Mouse (Mus musculus) kidney, adult 2 months (tissue): Measurements from ENCODE around the gene St8sia1. TPM values are rescaled to one million over a fixed set of nuclear protein-coding genes. Genes with fewer than 3 reads are reported as not detected.
"Not testable (repeated sequence)": the region's sequence is repeated elsewhere in the genome, so short reads cannot be mapped to it uniquely, and the experiment has no call there.

ENCODE experiments used
- DNase-seq: peaks from one replicate; pipeline ENCODE4 v3.0.0; 2021
- H3K27ac ChIP-seq: fragments of 200-500 bp; 2 replicates; pipeline ENCODE4 v1.5.1; 2012; ENCODE audit warnings: low read depth, low read length, control low read depth, inconsistent platforms; ENCODE audit not compliant: insufficient read depth
- H3K27me3 ChIP-seq: fragments of 200-500 bp; replicated peaks from 2 replicates; pipeline ENCODE4 v1.6.1; 2012; ENCODE audit warnings: mild to moderate bottlenecking, moderate library complexity, low read length, inconsistent platforms; ENCODE audit not compliant: control insufficient read depth, insufficient read depth
- H3K36me3 ChIP-seq: fragments of 200-500 bp; 2 replicates; pipeline ENCODE4 v1.6.1; 2012; ENCODE audit warnings: mild to moderate bottlenecking, moderate library complexity, low read length, inconsistent platforms; ENCODE audit not compliant: control insufficient read depth, insufficient read depth
- H3K4me1 ChIP-seq: fragments of 200-500 bp; 2 replicates; pipeline ENCODE4 v1.6.1; 2011; ENCODE audit warnings: low read length; ENCODE audit not compliant: control insufficient read depth, insufficient read depth
- H3K4me3 ChIP-seq: fragments of 200-500 bp; 2 replicates; pipeline ENCODE4 v1.5.1; 2011; ENCODE audit warnings: mild to moderate bottlenecking, low read depth, low read length, control low read depth; ENCODE audit not compliant: insufficient read depth
- CTCF ChIP-seq: fragments of 200-500 bp; conservative IDR thresholded peaks from 2 replicates; pipeline ENCODE4 v1.5.1; 2011; ENCODE audit warnings: low read depth, mild to moderate bottlenecking, control low read depth, low read length, moderate library complexity, mixed read lengths; ENCODE audit not compliant: insufficient read depth, insufficient read length
- POLR2A ChIP-seq: fragments of 200-500 bp; IDR thresholded peaks from one replicate; pipeline ENCODE4 v1.6.1; 2011; ENCODE audit warnings: low read depth, low read length, control low read depth
- WGBS: fragments of 180-500 bp; shearing (Covaris S2); methylation state at CpG from one replicate; pipeline ENCODE4 v1.1.7; 2018; 5-methylcytosine and 5-hydroxymethylcytosine counted together
- polyA plus RNA-seq: library from polyadenylated mRNA; depleted of rRNA; stranded (reverse); fragments of >200 nt; gene quantifications from 2 replicates; pipeline ENCODE4 v1.2.3, GENCODE M21; 2012

The St8sia1 gene
- polyA plus RNA-seq, 1 experiment = 14.3 TPM

DNA sequence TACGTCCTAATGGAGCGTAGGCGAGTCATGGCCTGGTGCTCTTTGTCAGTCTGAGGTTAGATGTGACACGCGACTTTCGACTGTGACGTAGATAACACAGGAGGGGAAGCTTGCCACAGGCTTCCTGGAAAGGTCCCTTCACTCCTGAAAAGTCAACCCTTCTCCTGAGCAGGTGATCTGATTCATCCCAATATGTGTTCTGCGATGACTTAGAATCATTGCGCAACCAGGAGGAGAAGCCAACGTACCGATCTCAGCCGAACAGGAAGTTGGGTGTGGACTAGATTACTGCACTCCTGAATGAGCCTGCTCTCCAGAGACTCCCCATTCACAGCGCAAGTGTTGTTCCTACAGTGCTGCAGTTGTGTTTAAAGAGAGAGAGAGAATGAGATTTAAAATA, 25.2 kb upstream of the St8sia1 start:
- Histone ChIP-seq H3K4me3 (no peak overlapping the region), H3K27me3 (no peaks in the 10 kb centered on the region), H3K27ac (no peak overlapping the region), H3K36me3 (no peaks in the 10 kb centered on the region), H3K4me1 (no peaks in the 10 kb centered on the region)
- 82% methylated on average over 13 of the region's 13 CpGs for WGBS
- TF ChIP-seq CTCF = no peak
- TF ChIP-seq POLR2A = no peak
- no peak for DNase-seq

DNA sequence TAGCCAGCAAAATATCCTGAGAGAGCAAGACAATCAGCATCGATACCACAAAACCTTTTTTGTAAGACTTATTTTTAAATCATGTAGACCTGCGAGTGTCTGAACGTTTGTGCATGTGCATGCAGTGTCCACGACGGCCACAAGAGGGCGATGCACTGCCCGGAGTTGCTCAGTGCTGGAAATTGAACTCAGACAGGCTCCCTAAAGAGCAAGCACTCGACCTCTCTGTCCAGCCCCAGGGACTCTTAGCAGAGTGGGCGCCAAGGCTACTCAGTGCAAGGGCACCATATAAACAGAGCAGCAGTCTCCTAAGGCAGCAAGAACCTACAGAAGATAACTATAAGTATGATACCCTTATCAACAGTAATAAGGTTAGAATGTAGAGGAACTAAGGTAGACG, 24.5 kb upstream of the St8sia1 start:
- Histone ChIP-seq H3K27ac (no peak overlapping the region), H3K4me3 (no peak overlapping the region), H3K27me3 (no peaks in the 10 kb centered on the region), H3K36me3 (no peaks in the 10 kb centered on the region), H3K4me1 (no peaks in the 10 kb centered on the region)
- WGBS = 24% methylated on average over 10 of the region's 10 CpGs
- DNase-seq = peak; percentile 70
- TF ChIP-seq POLR2A (no peak), CTCF (peak; percentile 95)

DNA sequence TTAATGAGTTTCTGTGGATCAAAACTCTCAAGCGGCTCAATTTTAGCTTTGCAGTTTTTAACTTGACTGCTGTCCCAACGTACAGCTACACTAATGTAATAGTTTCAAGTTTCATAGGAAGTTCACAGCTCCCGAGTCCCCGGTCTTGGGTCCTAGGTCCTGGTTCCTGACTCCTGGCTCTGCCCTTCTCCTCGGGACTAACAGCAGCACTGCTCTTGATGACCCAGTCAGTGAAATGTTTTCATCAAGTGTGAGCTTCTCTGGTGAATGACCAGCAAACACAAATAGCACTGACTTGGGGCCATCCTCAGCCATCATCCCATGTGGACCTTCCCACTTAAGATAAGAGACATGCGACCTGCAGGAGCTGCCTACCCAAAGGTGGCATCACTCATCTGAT, 24.0 kb upstream of the St8sia1 start:
- Histone ChIP-seq H3K4me3 (no peak overlapping the region), H3K27me3 (no peaks in the 10 kb centered on the region), H3K36me3 (no peaks in the 10 kb centered on the region), H3K4me1 (no peaks in the 10 kb centered on the region), H3K27ac (no peak overlapping the region)
- WGBS = 70% methylated on average over 6 of the region's 6 CpGs
- TF ChIP-seq CTCF (no peak), POLR2A (no peak)
- DNase-seq = no peak

DNA sequence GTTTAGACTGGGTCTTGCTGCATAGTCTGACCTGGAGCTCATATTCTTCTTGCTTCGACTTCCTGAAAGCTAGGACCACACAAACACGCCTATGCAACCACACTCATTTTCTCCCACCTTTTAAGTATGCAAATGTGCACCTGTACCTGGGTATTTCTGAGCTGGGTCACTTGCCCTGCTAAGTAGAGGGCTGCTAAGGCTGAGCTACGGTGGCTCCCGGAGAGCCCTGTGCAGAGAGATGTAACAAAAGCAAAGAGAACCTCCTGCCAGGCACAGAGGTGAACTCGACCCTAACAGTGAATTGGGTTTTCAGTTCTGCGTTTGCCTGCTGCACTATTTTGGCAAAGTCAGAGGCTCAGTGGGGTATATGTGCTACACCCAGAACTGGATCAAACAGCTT, 23.4 kb upstream of the St8sia1 start:
- Histone ChIP-seq H3K4me3 (no peak overlapping the region), H3K27me3 (no peaks in the 10 kb centered on the region), H3K27ac (no peak overlapping the region), H3K36me3 (no peaks in the 10 kb centered on the region), H3K4me1 (no peaks in the 10 kb centered on the region)
- WGBS = 70% methylated on average over 6 of the region's 6 CpGs
- DNase-seq = no peak
- TF ChIP-seq POLR2A = no peak
- TF ChIP-seq CTCF = no peak

DNA sequence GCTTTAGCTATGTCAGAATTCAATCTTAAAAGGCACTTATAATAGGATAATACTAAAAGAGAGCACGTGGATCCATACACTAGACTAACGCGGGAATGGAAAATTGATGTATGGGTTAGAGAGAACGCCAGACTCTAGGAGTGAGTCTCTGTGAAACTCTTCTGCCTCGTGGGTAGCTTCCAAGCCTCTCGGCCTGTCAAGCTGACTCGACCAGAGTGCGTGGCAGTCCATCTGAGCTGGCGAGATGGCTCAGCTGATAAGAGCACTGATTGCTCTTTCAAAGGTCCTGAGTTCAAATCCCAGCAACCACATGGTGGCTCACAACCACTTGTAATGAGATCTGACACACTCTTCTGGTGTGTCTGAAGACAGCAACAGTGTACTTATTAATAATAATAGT, 22.5 kb upstream of the St8sia1 start:
- WGBS = 86% methylated on average over 9 of the region's 9 CpGs
- not testable (repeated sequence) for H3K4me1 ChIP-seq

DNA sequence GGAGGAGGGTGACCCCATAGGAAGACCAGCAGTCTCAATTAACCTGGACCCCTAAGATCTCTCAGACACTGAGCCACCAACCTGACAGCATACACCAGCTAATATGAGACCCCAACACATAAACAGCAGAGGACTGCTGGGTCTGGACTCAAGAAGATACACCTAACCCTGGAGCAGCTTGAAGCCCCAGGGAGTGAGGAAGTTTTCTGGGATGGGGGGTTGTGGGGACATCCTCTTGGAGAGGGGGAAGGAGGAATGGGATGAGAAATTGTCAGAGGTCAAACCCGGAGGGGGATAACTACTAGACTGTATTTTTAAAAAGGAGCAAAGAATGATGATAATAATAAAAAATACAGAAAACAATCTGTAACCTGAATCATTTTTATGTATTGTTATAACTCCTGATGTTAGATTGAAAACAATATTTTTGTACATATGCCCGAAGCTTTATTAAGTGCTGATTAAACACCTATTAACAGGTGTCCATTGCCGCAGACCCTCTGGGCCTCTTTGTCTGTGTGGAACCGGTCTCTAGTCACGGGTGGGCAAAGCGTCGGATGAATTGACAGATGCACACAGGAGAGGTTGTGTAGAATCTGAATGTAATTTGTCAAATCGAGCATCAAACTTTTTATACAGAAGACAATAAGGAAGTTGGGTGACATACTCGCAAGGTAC, 21.4 kb upstream of the St8sia1 start:
- not testable (repeated sequence) for H3K27me3 ChIP-seq, H3K4me3 ChIP-seq, H3K27ac ChIP-seq, H3K36me3 ChIP-seq, H3K4me1 ChIP-seq, DNase-seq
- 91% methylated on average over 9 of the region's 9 CpGs for WGBS

More for the DNA sequence above, 22.5 kb upstream of the St8sia1 start:
- not testable (repeated sequence) for H3K27me3 ChIP-seq, H3K4me3 ChIP-seq, DNase-seq, H3K27ac ChIP-seq, H3K36me3 ChIP-seq

DNA sequence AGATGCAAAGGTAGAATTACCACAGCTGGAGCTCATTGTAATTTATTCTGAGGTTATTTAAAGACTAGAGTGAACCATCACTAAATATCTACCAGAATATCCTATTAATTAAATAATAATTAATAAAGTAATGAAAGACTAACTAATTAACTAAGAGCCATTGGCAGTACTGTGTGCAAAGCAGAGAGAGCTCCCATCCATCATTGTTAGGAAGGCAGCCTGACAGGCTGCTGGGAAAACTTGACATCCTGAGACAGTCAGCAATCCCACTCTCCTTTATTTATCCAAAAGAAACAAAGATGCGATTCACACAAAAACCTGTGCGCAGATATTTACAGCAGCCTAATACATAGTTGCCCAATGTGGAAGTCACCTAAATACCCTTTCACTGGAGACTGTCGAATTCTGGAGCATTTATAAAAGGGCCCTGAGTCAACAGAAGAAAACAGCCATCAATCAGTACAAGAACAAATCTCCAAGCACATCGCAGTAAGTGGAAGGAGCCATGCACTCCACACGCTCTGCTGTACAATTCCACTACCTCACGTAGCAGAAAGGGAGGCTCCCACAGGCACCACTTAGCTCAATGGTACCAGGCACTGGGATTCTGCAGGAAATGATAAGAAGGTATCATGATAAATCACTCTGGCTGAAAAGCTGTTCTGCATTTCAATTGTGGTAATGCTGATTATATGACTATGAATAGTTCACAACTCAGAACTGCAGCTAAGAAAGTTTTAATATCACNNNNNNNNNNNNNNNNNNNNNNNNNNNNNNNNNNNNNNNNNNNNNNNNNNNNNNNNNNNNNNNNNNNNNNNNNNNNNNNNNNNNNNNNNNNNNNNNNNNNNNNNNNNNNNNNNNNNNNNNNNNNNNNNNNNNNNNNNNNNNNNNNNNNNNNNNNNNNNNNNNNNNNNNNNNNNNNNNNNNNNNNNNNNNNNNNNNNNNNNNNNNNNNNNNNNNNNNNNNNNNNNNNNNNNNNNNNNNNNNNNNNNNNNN, 15.7 kb upstream of the St8sia1 start:
- H3K27me3 ChIP-seq = no peaks in the 10 kb centered on the region
- 0 out of 2 replicates have a peak, but pooled peaks cover 3% of the 10 kb centered on the region for H3K4me1 ChIP-seq
- TF ChIP-seq CTCF (no peak), POLR2A (no peak)
- H3K4me3 ChIP-seq = no peak overlapping the region
- DNase-seq = no peak
- 35% methylated on average over 6 of the region's 6 CpGs for WGBS
- no peaks in the 10 kb centered on the region for H3K36me3 ChIP-seq
- H3K27ac ChIP-seq = no peak overlapping the region
